Mouse (Mus musculus) kidney, embryonic 16.5 days (tissue): ENCODE results near the gene Timm17b. TPM values are rescaled to one million over a fixed set of nuclear protein-coding genes. Genes with fewer than 3 reads are reported as not detected.
A peak's percentile ranks its signal among the peaks of the same experiment; 100 is the strongest.
"Not testable (repeated sequence)": the region's sequence is repeated elsewhere in the genome, so short reads cannot be mapped to it uniquely, and the experiment has no call there.

Experiments used
- ATAC-seq: fragments of 200-750 bp; cut with Nextera tagmentation; 2 replicates; pipeline ENCODE4 v1.8.0; 2017; ENCODE audit warnings: moderate TSS enrichment; ENCODE audit not compliant: low FRiP score, low TSS enrichment
- H3K27ac ChIP-seq: fragments of 300-500 bp; sonication (generic); 2 replicates; pipeline ENCODE4 v1.5.1; 2014; ENCODE audit warnings: low read length
- H3K27me3 ChIP-seq: fragments of 300-500 bp; sonication (generic); 2 replicates; pipeline ENCODE4 v1.6.1; 2014; ENCODE audit warnings: low read length, control low read depth, mixed read lengths; ENCODE audit not compliant: insufficient read depth
- H3K36me3 ChIP-seq: fragments of 300-500 bp; sonication (generic); 2 replicates; pipeline ENCODE4 v1.6.1; 2014; ENCODE audit warnings: low read length, control low read depth, mixed read lengths; ENCODE audit not compliant: insufficient read depth
- H3K4me1 ChIP-seq: fragments of 300-500 bp; sonication (generic); 2 replicates; pipeline ENCODE4 v1.6.1; 2014; ENCODE audit warnings: low read length, control low read depth, mixed read lengths; ENCODE audit not compliant: insufficient read depth
- H3K4me2 ChIP-seq: fragments of 300-500 bp; sonication (generic); replicated peaks from 2 replicates; pipeline ENCODE4 v1.6.1; 2014; ENCODE audit warnings: low read depth, low read length
- H3K4me3 ChIP-seq: fragments of 300-500 bp; sonication (generic); 2 replicates; pipeline ENCODE4 v1.5.1; 2014; ENCODE audit warnings: mild to moderate bottlenecking, low read length
- H3K9ac ChIP-seq: fragments of 300-500 bp; sonication (generic); replicated peaks from 2 replicates; pipeline ENCODE4 v1.6.1; 2014; ENCODE audit warnings: low read length
- H3K9me3 ChIP-seq: fragments of 300-500 bp; sonication (generic); 2 replicates; pipeline ENCODE4 v1.6.1; 2016; ENCODE audit warnings: low read length, control low read depth
- WGBS: fragments of 180-500 bp; shearing (Covaris S2); extraction: QIAGEN DNeasy Blood & Tissue Kit; methylation state at CpG from one replicate; pipeline ENCODE4 v1.1.7; 2014; 5-methylcytosine and 5-hydroxymethylcytosine counted together
- polyA plus RNA-seq: library from polyadenylated mRNA; unstranded; fragments of >200 nt; fragmentation: Nextera tagmentation; extraction: Ambion mirVana; gene quantifications from 2 replicates; pipeline ENCODE4 v1.2.1, GENCODE M21; 2015

Timm17b gene
- polyA plus RNA-seq, 1 experiment from 2014 or later, result 184 TPM

- Histone ChIP-seq H3K4me3 (no peak overlapping the region), H3K4me2 (no peak overlapping the region), H3K9me3 (no peaks in the 10 kb centered on the region), H3K9ac (no peak overlapping the region), H3K27me3 (no peaks in the 10 kb centered on the region), H3K36me3 (peaks cover 23% of the 10 kb centered on the region), H3K4me1 (no peaks in the 10 kb centered on the region), H3K27ac (no peak overlapping the region)
- 47% methylated on average over 3 of the region's 3 CpGs for WGBS
- ATAC-seq, result no peak
These were observed 29.3 kb upstream of the Timm17b start for GRCm38 (mm10) chrX:7869826-7870225.

- ATAC-seq, result peak; percentile 91
These were observed 21.1 kb upstream of the Timm17b start, which contains the start of gene Pim2 for GRCm38 (mm10) chrX:7878007-7878419. Gene Pim2 (plus strand): TSS chrX:7878262.

GRCm38 (mm10) chrX:7878495-7878894 is 20.7 kb upstream of the Timm17b start:
- ATAC-seq, result no peak
- H3K27ac ChIP-seq, result no peak overlapping the region
- peak overlapping the region; percentile 66 for H3K9ac ChIP-seq
- peaks cover 7% of the 10 kb centered on the region; the same call in 1 of the 2 replicates for H3K36me3 ChIP-seq
- 22% methylated on average over 21 of the region's 21 CpGs for WGBS
- H3K4me2 ChIP-seq, result peak overlapping the region; percentile 78
- H3K4me3 ChIP-seq, result peak overlapping the region; percentile 55
- 0 out of 2 replicates have a peak, but pooled peaks cover 3% of the 10 kb centered on the region for H3K4me1 ChIP-seq
- H3K27me3 ChIP-seq, result no peaks in the 10 kb centered on the region
- H3K9me3 ChIP-seq, result no peaks in the 10 kb centered on the region

More at GRCm38 (mm10) chrX:7878007-7878419, 21.1 kb upstream of the Timm17b start, which contains the start of gene Pim2:
- Histone ChIP-seq H3K9ac (peak within 1 kb of the TSS; percentile 66), H3K4me3 (peak within 1 kb of the TSS; percentile 55), H3K36me3 (peaks cover 10% of the 10 kb centered on the region; the same call in 1 of the 2 replicates), H3K9me3 (no peaks in the 10 kb centered on the region), H3K27me3 (no peaks in the 10 kb centered on the region), H3K4me1 (0 out of 2 replicates have a peak, but pooled peaks cover 3% of the 10 kb centered on the region), H3K4me2 (peak within 1 kb of the TSS; percentile 78), H3K27ac (no peak within 1 kb of the TSS)
- WGBS, result 18% methylated on average over 34 of the region's 38 CpGs

GRCm38 (mm10) chrX:7879819-7880218 is 19.3 kb upstream of the Timm17b start:
- 12% methylated on average over 11 of the region's 11 CpGs for WGBS
- Histone ChIP-seq H3K4me1 (0 out of 2 replicates have a peak, but pooled peaks cover 4% of the 10 kb centered on the region), H3K9ac (0 out of 2 replicates have a peak overlapping the region, but pooled peaks have one; percentile 31), H3K4me2 (peak overlapping the region; percentile 78), H3K36me3 (0 out of 2 replicates have a peak, but pooled peaks cover 3% of the 10 kb centered on the region), H3K9me3 (no peaks in the 10 kb centered on the region), H3K27ac (no peak overlapping the region), H3K27me3 (no peaks in the 10 kb centered on the region), H3K4me3 (no peak overlapping the region)
- ATAC-seq, result no peak

GRCm38 (mm10) chrX:7883841-7884567 is 15.2 kb upstream of the Timm17b start, which contains the start of gene Slc35a2:
Gene Slc35a2 (plus strand): TSS chrX:7884028.
- 20% methylated on average over 49 of the region's 49 CpGs for WGBS
- H3K27me3 ChIP-seq, result no peaks in the 10 kb centered on the region
- peak within 1 kb of the TSS; percentile 65 for H3K4me2 ChIP-seq
- 0 out of 2 replicates have a peak, but pooled peaks cover 5% of the 10 kb centered on the region for H3K4me1 ChIP-seq
- peak within 1 kb of the TSS; percentile 66 for H3K9ac ChIP-seq
- no peaks in the 10 kb centered on the region for H3K9me3 ChIP-seq
- peak; percentile 96 for ATAC-seq
- peak within 1 kb of the TSS; percentile 85 for H3K27ac ChIP-seq
- H3K36me3 ChIP-seq, result no peaks in the 10 kb centered on the region
- peak within 1 kb of the TSS; percentile 69 for H3K4me3 ChIP-seq

- WGBS, result 25% methylated on average over 13 of the region's 13 CpGs
- Histone ChIP-seq H3K4me2 (peak overlapping the region; percentile 61), H3K27ac (no peak overlapping the region), H3K27me3 (no peaks in the 10 kb centered on the region), H3K4me3 (peak overlapping the region; percentile 67), H3K4me1 (0 out of 2 replicates have a peak, but pooled peaks cover 3% of the 10 kb centered on the region), H3K36me3 (peaks cover 15% of the 10 kb centered on the region), H3K9ac (peak overlapping the region; percentile 76), H3K9me3 (no peaks in the 10 kb centered on the region)
- ATAC-seq, result no peak
These were observed 946 bp upstream of the Timm17b start for GRCm38 (mm10) chrX:7898211-7898610.

GRCm38 (mm10) chrX:7904441-7904840 is 5.3 kb downstream of the Timm17b start:
- no peak overlapping the region for H3K4me3 ChIP-seq
- H3K27me3 ChIP-seq, result no peaks in the 10 kb centered on the region
- no peak overlapping the region for H3K4me2 ChIP-seq
- H3K36me3 ChIP-seq, result 0 out of 2 replicates have a peak, but pooled peaks cover 4% of the 10 kb centered on the region
- no peaks in the 10 kb centered on the region for H3K9me3 ChIP-seq
- H3K9ac ChIP-seq, result no peak overlapping the region
- no peak overlapping the region for H3K27ac ChIP-seq
- WGBS, result 88% methylated on average over 5 of the region's 5 CpGs
- ATAC-seq, result no peak
- no peaks in the 10 kb centered on the region for H3K4me1 ChIP-seq

GRCm38 (mm10) chrX:7907735-7908134 is 8.6 kb downstream of the Timm17b start, which contains the start of gene Gm10491:
Gene Gm10491 (minus strand): TSS chrX:7907835.
- Histone ChIP-seq H3K9ac (no peak within 1 kb of the TSS), H3K36me3 (0 out of 2 replicates have a peak, but pooled peaks cover 4% of the 10 kb centered on the region), H3K27me3 (no peaks in the 10 kb centered on the region), H3K9me3 (no peaks in the 10 kb centered on the region), H3K4me3 (no peak within 1 kb of the TSS), H3K4me2 (no peak within 1 kb of the TSS), H3K4me1 (no peaks in the 10 kb centered on the region), H3K27ac (no peak within 1 kb of the TSS)
- WGBS, result 92% methylated on average over 5 of the region's 5 CpGs
- ATAC-seq, result no peak

- not testable (repeated sequence) for H3K4me2 ChIP-seq, H3K9ac ChIP-seq, H3K36me3 ChIP-seq, H3K9me3 ChIP-seq, H3K27ac ChIP-seq, ATAC-seq, H3K4me1 ChIP-seq, H3K27me3 ChIP-seq, H3K4me3 ChIP-seq
- WGBS, result 91% methylated on average over 4 of the region's 4 CpGs
These were observed 10.1 kb downstream of the Timm17b start, which contains the start of gene Gm10490 for GRCm38 (mm10) chrX:7909242-7909641. Gene Gm10490 (plus strand): TSS chrX:7909542.

GRCm38 (mm10) chrX:7910473-7910872 is 11.3 kb downstream of the Timm17b start:
- no peak for ATAC-seq
- Histone ChIP-seq H3K36me3 (0 out of 2 replicates have a peak, but pooled peaks cover 4% of the 10 kb centered on the region), H3K4me1 (no peaks in the 10 kb centered on the region), H3K9ac (no peak overlapping the region), H3K4me2 (no peak overlapping the region), H3K27ac (no peak overlapping the region), H3K4me3 (no peak overlapping the region), H3K9me3 (no peaks in the 10 kb centered on the region), H3K27me3 (no peaks in the 10 kb centered on the region)
- 64% methylated on average over 6 of the region's 6 CpGs for WGBS
